Mouse (Mus musculus): Measurements from ENCODE around the gene 4933407L21Rik. TPM values are rescaled to one million over a fixed set of nuclear protein-coding genes. Genes with fewer than 3 reads are reported as not detected.

The 4933407L21Rik gene
- polyA plus RNA-seq, 1 experiment from 2014 or later, result 4.2 TPM

GRCm38 (mm10) chr1:85937323-85937722 is 9.0 kb downstream of the 4933407L21Rik start:
- DNase-seq (ENCODE audit: low spot score) (no peak), ATAC-seq (no peak)
- Histone ChIP-seq H3K9ac (ENCODE audit: low read length) (no peak overlapping the region), H3K27me3 (replicated peaks; ENCODE audit: control insufficient read depth, insufficient read depth, low read length) (no peaks in the 10 kb centered on the region), H3K4me2 (ENCODE audit: low read length) (no peak overlapping the region), H3K27ac (ENCODE audit: low read depth, low read length) (no peak overlapping the region), H3K36me3 (ENCODE audit: control insufficient read depth, insufficient read depth, low read length) (no peaks in the 10 kb centered on the region), H3K9me3 (replicated peaks; ENCODE audit: control insufficient read depth, low read length) (no peaks in the 10 kb centered on the region), H3K4me1 (ENCODE audit: control insufficient read depth, insufficient read depth, low read length) (peaks cover 16% of the 10 kb centered on the region), H3K4me3 (ENCODE audit: low read depth, low read length) (no peak overlapping the region)
- 88% methylated on average over 1 of the region's 1 CpGs for WGBS

- H3K9me3 ChIP-seq (replicated peaks; ENCODE audit: control insufficient read depth, low read length), result no peaks in the 10 kb centered on the region
- no peak for DNase-seq (ENCODE audit: low spot score)
- no peaks in the 10 kb centered on the region for H3K27me3 ChIP-seq (replicated peaks; ENCODE audit: control insufficient read depth, insufficient read depth, low read length)
- 79% methylated on average over 8 of the region's 8 CpGs for WGBS
- H3K9ac ChIP-seq (ENCODE audit: low read length), result no peak overlapping the region
- no peak overlapping the region for H3K4me2 ChIP-seq (ENCODE audit: low read length)
- H3K4me1 ChIP-seq (ENCODE audit: control insufficient read depth, insufficient read depth, low read length), result no peaks in the 10 kb centered on the region
- H3K27ac ChIP-seq (ENCODE audit: low read depth, low read length), result no peak overlapping the region
- no peak overlapping the region for H3K4me3 ChIP-seq (ENCODE audit: low read depth, low read length)
- no peak for ATAC-seq
- no peaks in the 10 kb centered on the region for H3K36me3 ChIP-seq (ENCODE audit: control insufficient read depth, insufficient read depth, low read length)
Measured at GRCm38 (mm10) chr1:85942318-85942717, 14.0 kb downstream of the 4933407L21Rik start.

GRCm38 (mm10) chr1:85949085-85949684 is 20.9 kb downstream of the 4933407L21Rik start:
- no peaks in the 10 kb centered on the region for H3K9me3 ChIP-seq (replicated peaks; ENCODE audit: control insufficient read depth, low read length)
- ATAC-seq (no peak), DNase-seq (ENCODE audit: low spot score) (no peak)
- H3K4me1 ChIP-seq (ENCODE audit: control insufficient read depth, insufficient read depth, low read length), result no peaks in the 10 kb centered on the region
- H3K9ac ChIP-seq (ENCODE audit: low read length), result no peak overlapping the region
- WGBS, result 94% methylated on average over 2 of the region's 2 CpGs
- no peak overlapping the region for H3K4me3 ChIP-seq (ENCODE audit: low read depth, low read length)
- no peaks in the 10 kb centered on the region for H3K27me3 ChIP-seq (replicated peaks; ENCODE audit: control insufficient read depth, insufficient read depth, low read length)
- no peak overlapping the region for H3K4me2 ChIP-seq (ENCODE audit: low read length)
- no peaks in the 10 kb centered on the region for H3K36me3 ChIP-seq (ENCODE audit: control insufficient read depth, insufficient read depth, low read length)
- no peak overlapping the region for H3K27ac ChIP-seq (ENCODE audit: low read depth, low read length)

- Histone ChIP-seq H3K9ac (ENCODE audit: low read length) (no peak overlapping the region), H3K4me1 (ENCODE audit: control insufficient read depth, insufficient read depth, low read length) (no peaks in the 10 kb centered on the region)
Measured at GRCm38 (mm10) chr1:85955150-85955549, 26.9 kb downstream of the 4933407L21Rik start.

GRCm38 (mm10) chr1:85957290-85957689 is 29.0 kb downstream of the 4933407L21Rik start:
- Histone ChIP-seq H3K27ac (ENCODE audit: low read depth, low read length) (no peak overlapping the region), H3K4me3 (ENCODE audit: low read depth, low read length) (no peak overlapping the region), H3K9ac (ENCODE audit: low read length) (no peak overlapping the region), H3K9me3 (replicated peaks; ENCODE audit: control insufficient read depth, low read length) (no peaks in the 10 kb centered on the region), H3K4me2 (ENCODE audit: low read length) (no peak overlapping the region), H3K36me3 (ENCODE audit: control insufficient read depth, insufficient read depth, low read length) (no peaks in the 10 kb centered on the region), H3K27me3 (replicated peaks; ENCODE audit: control insufficient read depth, insufficient read depth, low read length) (no peaks in the 10 kb centered on the region), H3K4me1 (ENCODE audit: control insufficient read depth, insufficient read depth, low read length) (no peaks in the 10 kb centered on the region)
- WGBS, result 89% methylated on average over 5 of the region's 5 CpGs
- no peak for ATAC-seq
- no peak for DNase-seq (ENCODE audit: low spot score)

More at GRCm38 (mm10) chr1:85955150-85955549, 26.9 kb downstream of the 4933407L21Rik start:
- no peak overlapping the region for H3K4me2 ChIP-seq (ENCODE audit: low read length)
- ATAC-seq (no peak), DNase-seq (ENCODE audit: low spot score) (no peak)
- 87% methylated on average over 3 of the region's 3 CpGs for WGBS
- no peak overlapping the region for H3K27ac ChIP-seq (ENCODE audit: low read depth, low read length)
- H3K9me3 ChIP-seq (replicated peaks; ENCODE audit: control insufficient read depth, low read length), result no peaks in the 10 kb centered on the region
- H3K27me3 ChIP-seq (replicated peaks; ENCODE audit: control insufficient read depth, insufficient read depth, low read length), result no peaks in the 10 kb centered on the region
- H3K36me3 ChIP-seq (ENCODE audit: control insufficient read depth, insufficient read depth, low read length), result no peaks in the 10 kb centered on the region
- no peak overlapping the region for H3K4me3 ChIP-seq (ENCODE audit: low read depth, low read length)

GRCm38 (mm10) chr1:85957942-85958619 is 29.8 kb downstream of the 4933407L21Rik start:
- ATAC-seq, result no peak
- H3K9ac ChIP-seq (ENCODE audit: low read length), result no peak overlapping the region
- H3K27ac ChIP-seq (ENCODE audit: low read depth, low read length), result no peak overlapping the region
- no peak overlapping the region for H3K4me2 ChIP-seq (ENCODE audit: low read length)
- H3K9me3 ChIP-seq (replicated peaks; ENCODE audit: control insufficient read depth, low read length), result no peaks in the 10 kb centered on the region
- H3K27me3 ChIP-seq (replicated peaks; ENCODE audit: control insufficient read depth, insufficient read depth, low read length), result no peaks in the 10 kb centered on the region
- 58% methylated on average over 9 of the region's 9 CpGs for WGBS
- no peaks in the 10 kb centered on the region for H3K36me3 ChIP-seq (ENCODE audit: control insufficient read depth, insufficient read depth, low read length)
- no peak overlapping the region for H3K4me3 ChIP-seq (ENCODE audit: low read depth, low read length)
- no peaks in the 10 kb centered on the region for H3K4me1 ChIP-seq (ENCODE audit: control insufficient read depth, insufficient read depth, low read length)
- no peak for DNase-seq (ENCODE audit: low spot score)

GRCm38 (mm10) chr1:85959129-85959888 is 31.0 kb downstream of the 4933407L21Rik start:
- 65% methylated on average over 6 of the region's 6 CpGs for WGBS
- ATAC-seq (no peak), DNase-seq (ENCODE audit: low spot score) (no peak)
- Histone ChIP-seq H3K4me3 (ENCODE audit: low read depth, low read length) (no peak overlapping the region), H3K27me3 (replicated peaks; ENCODE audit: control insufficient read depth, insufficient read depth, low read length) (no peaks in the 10 kb centered on the region), H3K27ac (ENCODE audit: low read depth, low read length) (no peak overlapping the region), H3K36me3 (ENCODE audit: control insufficient read depth, insufficient read depth, low read length) (no peaks in the 10 kb centered on the region), H3K9me3 (replicated peaks; ENCODE audit: control insufficient read depth, low read length) (no peaks in the 10 kb centered on the region), H3K4me2 (ENCODE audit: low read length) (no peak overlapping the region), H3K9ac (ENCODE audit: low read length) (no peak overlapping the region), H3K4me1 (ENCODE audit: control insufficient read depth, insufficient read depth, low read length) (no peaks in the 10 kb centered on the region)

- WGBS, result 86% methylated on average over 2 of the region's 2 CpGs
- no peaks in the 10 kb centered on the region for H3K27me3 ChIP-seq (replicated peaks; ENCODE audit: control insufficient read depth, insufficient read depth, low read length)
- DNase-seq (ENCODE audit: low spot score) (no peak), ATAC-seq (no peak)
- H3K4me1 ChIP-seq (ENCODE audit: control insufficient read depth, insufficient read depth, low read length), result no peaks in the 10 kb centered on the region
- no peak overlapping the region for H3K9ac ChIP-seq (ENCODE audit: low read length)
- no peak overlapping the region for H3K4me2 ChIP-seq (ENCODE audit: low read length)
- no peak overlapping the region for H3K4me3 ChIP-seq (ENCODE audit: low read depth, low read length)
- H3K27ac ChIP-seq (ENCODE audit: low read depth, low read length), result no peak overlapping the region
- no peaks in the 10 kb centered on the region for H3K9me3 ChIP-seq (replicated peaks; ENCODE audit: control insufficient read depth, low read length)
- no peaks in the 10 kb centered on the region for H3K36me3 ChIP-seq (ENCODE audit: control insufficient read depth, insufficient read depth, low read length)
Measured at GRCm38 (mm10) chr1:85959889-85960276, 31.6 kb downstream of the 4933407L21Rik start.

GRCm38 (mm10) chr1:85960873-85961272 is 32.6 kb downstream of the 4933407L21Rik start, which contains the start of gene Gpr55:
TSS of gene Gpr55 (minus strand) at chr1:85961007.
- Histone ChIP-seq H3K27me3 (replicated peaks; ENCODE audit: control insufficient read depth, insufficient read depth, low read length) (no peaks in the 10 kb centered on the region), H3K4me3 (ENCODE audit: low read depth, low read length) (no peak within 1 kb of the TSS), H3K9me3 (replicated peaks; ENCODE audit: control insufficient read depth, low read length) (no peaks in the 10 kb centered on the region), H3K4me1 (ENCODE audit: control insufficient read depth, insufficient read depth, low read length) (no peaks in the 10 kb centered on the region), H3K4me2 (ENCODE audit: low read length) (no peak within 1 kb of the TSS), H3K9ac (ENCODE audit: low read length) (no peak within 1 kb of the TSS), H3K27ac (ENCODE audit: low read depth, low read length) (no peak within 1 kb of the TSS), H3K36me3 (ENCODE audit: control insufficient read depth, insufficient read depth, low read length) (no peaks in the 10 kb centered on the region)
- WGBS, result 81% methylated on average over 5 of the region's 5 CpGs
- ATAC-seq (no peak), DNase-seq (ENCODE audit: low spot score) (no peak)
